Mouse (Mus musculus): ENCODE data around the gene Lrpap1. TPM values are rescaled to one million over a fixed set of nuclear protein-coding genes. Genes with fewer than 3 reads are reported as not detected.

Gene Lrpap1
- polyA plus RNA-seq, 1 experiment from 2014 or later = 107 TPM

GRCm38 (mm10) chr5:35112444-35112843 lies 6.9 kb upstream of the Lrpap1 start:
- no peaks in the 10 kb centered on the region for H3K9me3 ChIP-seq (ENCODE audit: control insufficient read depth, low read length)
- no peak overlapping the region for H3K27ac ChIP-seq (ENCODE audit: low read depth)
- ATAC-seq (replicated peaks; ENCODE audit: low FRiP score, low TSS enrichment, low read depth) (no peak), DNase-seq (ENCODE audit: low spot score) (no peak)
- H3K36me3 ChIP-seq (ENCODE audit: control insufficient read depth, insufficient read depth, low read length) = no peaks in the 10 kb centered on the region
- H3K4me2 ChIP-seq (ENCODE audit: low read length) = no peak overlapping the region
- no peak overlapping the region for H3K4me3 ChIP-seq (ENCODE audit: low read depth, low read length)
- 38% methylated on average over 4 of the region's 4 CpGs for WGBS
- no peaks in the 10 kb centered on the region for H3K27me3 ChIP-seq (replicated peaks; ENCODE audit: control insufficient read depth, insufficient read depth, low read length)
- H3K4me1 ChIP-seq (replicated peaks; ENCODE audit: control insufficient read depth, insufficient read depth, low read length) = no peaks in the 10 kb centered on the region
- H3K9ac ChIP-seq (ENCODE audit: low read length) = no peak overlapping the region

- WGBS = 6% methylated on average over 11 of the region's 11 CpGs
- Histone ChIP-seq H3K27ac (ENCODE audit: low read depth) (no peak overlapping the region), H3K27me3 (replicated peaks; ENCODE audit: control insufficient read depth, insufficient read depth, low read length) (no peaks in the 10 kb centered on the region), H3K4me1 (replicated peaks; ENCODE audit: control insufficient read depth, insufficient read depth, low read length) (peaks cover 14% of the 10 kb centered on the region; the same call in 1 of the 2 replicates), H3K9ac (ENCODE audit: low read length) (peak overlapping the region; percentile 29; the same call in 1 of the 2 replicates), H3K36me3 (ENCODE audit: control insufficient read depth, insufficient read depth, low read length) (peaks cover 18% of the 10 kb centered on the region; the same call in 1 of the 2 replicates), H3K4me2 (ENCODE audit: low read length) (peak overlapping the region; percentile 57), H3K4me3 (ENCODE audit: low read depth, low read length) (peak overlapping the region; percentile 94), H3K9me3 (ENCODE audit: control insufficient read depth, low read length) (no peaks in the 10 kb centered on the region)
- DNase-seq (ENCODE audit: low spot score) (no peak), ATAC-seq (replicated peaks; ENCODE audit: low FRiP score, low TSS enrichment, low read depth) (no peak; the same call in none of the 2 replicates)
These were observed 344 bp upstream of the Lrpap1 start for GRCm38 (mm10) chr5:35105922-35106298.

DNA sequence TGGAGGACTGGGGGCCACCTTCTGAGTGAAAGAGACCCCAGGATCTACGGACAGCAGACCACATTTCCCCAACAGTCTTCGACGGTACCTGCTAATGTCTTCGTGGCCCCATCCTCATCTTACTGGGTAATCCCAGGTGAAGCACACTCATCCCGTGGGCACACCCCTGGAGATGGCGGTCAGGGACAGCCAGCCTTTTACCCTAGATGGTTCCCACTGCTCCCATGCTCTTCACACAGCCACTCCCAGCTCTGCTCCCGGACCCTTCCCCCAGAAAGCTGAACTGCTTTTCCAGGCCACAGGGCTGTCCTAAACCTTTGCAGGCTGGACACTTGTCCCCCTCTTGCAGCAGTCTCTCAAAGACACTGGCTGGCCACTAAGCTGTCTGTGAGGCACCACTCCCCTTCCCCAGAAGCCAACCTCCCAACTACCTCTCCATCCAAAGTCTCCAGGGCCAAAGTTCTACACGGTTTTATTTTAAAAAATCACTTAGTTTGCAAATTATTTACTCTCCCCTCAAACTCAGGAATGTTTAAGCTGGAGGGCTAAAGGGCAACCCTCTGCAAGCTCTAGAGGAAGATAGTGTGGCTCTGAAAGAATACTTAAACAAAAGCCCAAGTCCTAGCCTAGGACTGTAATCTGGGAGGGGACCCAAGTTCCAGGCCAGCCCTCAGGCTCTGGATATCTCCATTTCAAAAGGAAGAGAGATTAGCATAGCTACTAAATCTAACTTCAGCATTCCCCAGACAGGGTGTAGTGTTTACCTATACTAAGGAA lies 1.2 kb downstream of the Lrpap1 start:
- H3K9ac ChIP-seq (ENCODE audit: low read length) = no peak overlapping the region
- peaks cover 14% of the 10 kb centered on the region; the same call in 1 of the 2 replicates for H3K4me1 ChIP-seq (replicated peaks; ENCODE audit: control insufficient read depth, insufficient read depth, low read length)
- no peaks in the 10 kb centered on the region for H3K9me3 ChIP-seq (ENCODE audit: control insufficient read depth, low read length)
- H3K4me2 ChIP-seq (ENCODE audit: low read length) = peak overlapping the region; percentile 57
- H3K36me3 ChIP-seq (ENCODE audit: control insufficient read depth, insufficient read depth, low read length) = peaks cover 33% of the 10 kb centered on the region
- no peak for ATAC-seq (replicated peaks; ENCODE audit: low FRiP score, low TSS enrichment, low read depth)
- peak overlapping the region; percentile 94 for H3K4me3 ChIP-seq (ENCODE audit: low read depth, low read length)
- DNase-seq (ENCODE audit: low spot score) = no peak
- H3K27ac ChIP-seq (ENCODE audit: low read depth) = no peak overlapping the region
- H3K27me3 ChIP-seq (replicated peaks; ENCODE audit: control insufficient read depth, insufficient read depth, low read length) = no peaks in the 10 kb centered on the region
- 56% methylated on average over 8 of the region's 8 CpGs for WGBS

DNA sequence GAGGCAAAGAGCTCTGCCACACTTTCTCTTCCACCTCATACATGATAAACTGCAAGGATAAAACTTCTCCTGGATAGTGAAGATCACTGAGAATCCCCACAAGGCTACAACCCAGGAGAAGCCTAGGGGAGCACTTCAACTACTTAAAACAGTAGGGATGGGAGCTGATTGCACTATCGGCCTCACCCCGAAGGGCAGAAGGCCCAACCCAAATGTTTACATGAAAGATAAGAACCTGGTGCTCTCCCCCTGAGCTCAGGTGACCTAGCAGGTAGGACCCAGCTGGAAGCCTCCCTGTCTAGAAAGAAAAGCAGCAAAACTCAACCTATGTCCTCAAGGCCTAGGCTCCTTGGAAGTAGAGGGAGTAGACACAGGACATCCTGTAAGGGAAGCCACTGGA lies 2.0 kb downstream of the Lrpap1 start:
- Histone ChIP-seq H3K27ac (ENCODE audit: low read depth) (no peak overlapping the region), H3K9ac (ENCODE audit: low read length) (no peak overlapping the region), H3K4me3 (ENCODE audit: low read depth, low read length) (no peak overlapping the region), H3K27me3 (replicated peaks; ENCODE audit: control insufficient read depth, insufficient read depth, low read length) (no peaks in the 10 kb centered on the region), H3K36me3 (ENCODE audit: control insufficient read depth, insufficient read depth, low read length) (peaks cover 39% of the 10 kb centered on the region), H3K9me3 (ENCODE audit: control insufficient read depth, low read length) (no peaks in the 10 kb centered on the region), H3K4me1 (replicated peaks; ENCODE audit: control insufficient read depth, insufficient read depth, low read length) (peaks cover 14% of the 10 kb centered on the region; the same call in 1 of the 2 replicates), H3K4me2 (ENCODE audit: low read length) (peak overlapping the region; percentile 57; the same call in 1 of the 2 replicates)
- ATAC-seq (replicated peaks; ENCODE audit: low FRiP score, low TSS enrichment, low read depth) (no peak), DNase-seq (ENCODE audit: low spot score) (no peak)
- WGBS = 55% methylated on average over 2 of the region's 2 CpGs

GRCm38 (mm10) chr5:35103086-35103485 lies 2.5 kb downstream of the Lrpap1 start:
- peaks cover 44% of the 10 kb centered on the region for H3K36me3 ChIP-seq (ENCODE audit: control insufficient read depth, insufficient read depth, low read length)
- DNase-seq (ENCODE audit: low spot score) (no peak), ATAC-seq (replicated peaks; ENCODE audit: low FRiP score, low TSS enrichment, low read depth) (no peak)
- 0 out of 2 replicates have a peak overlapping the region, but pooled peaks have one; percentile 57 for H3K4me2 ChIP-seq (ENCODE audit: low read length)
- H3K9me3 ChIP-seq (ENCODE audit: control insufficient read depth, low read length) = no peaks in the 10 kb centered on the region
- H3K4me3 ChIP-seq (ENCODE audit: low read depth, low read length) = no peak overlapping the region
- 79% methylated on average over 8 of the region's 8 CpGs for WGBS
- peaks cover 14% of the 10 kb centered on the region; the same call in 1 of the 2 replicates for H3K4me1 ChIP-seq (replicated peaks; ENCODE audit: control insufficient read depth, insufficient read depth, low read length)
- no peaks in the 10 kb centered on the region for H3K27me3 ChIP-seq (replicated peaks; ENCODE audit: control insufficient read depth, insufficient read depth, low read length)
- H3K9ac ChIP-seq (ENCODE audit: low read length) = no peak overlapping the region
- no peak overlapping the region for H3K27ac ChIP-seq (ENCODE audit: low read depth)

DNA sequence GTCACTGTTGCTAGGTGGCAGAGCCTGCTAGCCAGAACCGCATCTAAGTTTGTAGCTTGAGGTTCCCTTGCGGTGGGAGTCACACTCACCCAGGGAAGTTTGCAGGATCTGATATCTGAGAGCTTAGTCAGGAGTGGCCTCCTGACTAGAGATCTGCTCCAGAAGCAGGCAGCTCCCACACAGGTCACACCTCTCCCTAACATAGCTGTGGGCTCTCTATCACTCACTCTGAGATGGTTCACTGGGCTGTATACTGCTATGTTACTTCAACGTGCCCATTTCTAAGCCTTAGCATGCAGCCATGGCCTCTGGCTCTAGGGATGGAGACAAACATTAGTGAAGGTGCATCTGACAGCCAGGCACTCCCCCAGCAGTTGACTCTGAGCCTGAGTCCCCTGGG lies 13.9 kb downstream of the Lrpap1 start:
- 83% methylated on average over 3 of the region's 3 CpGs for WGBS

GRCm38 (mm10) chr5:35089614-35089963 lies 16.0 kb downstream of the Lrpap1 start:
- Histone ChIP-seq H3K27me3 (replicated peaks; ENCODE audit: control insufficient read depth, insufficient read depth, low read length) (no peaks in the 10 kb centered on the region), H3K4me3 (ENCODE audit: low read depth, low read length) (no peak overlapping the region), H3K27ac (ENCODE audit: low read depth) (no peak overlapping the region), H3K4me2 (ENCODE audit: low read length) (no peak overlapping the region), H3K9ac (ENCODE audit: low read length) (no peak overlapping the region), H3K36me3 (ENCODE audit: control insufficient read depth, insufficient read depth, low read length) (peaks cover 31% of the 10 kb centered on the region), H3K9me3 (ENCODE audit: control insufficient read depth, low read length) (no peaks in the 10 kb centered on the region), H3K4me1 (replicated peaks; ENCODE audit: control insufficient read depth, insufficient read depth, low read length) (no peaks in the 10 kb centered on the region)
- 71% methylated on average over 5 of the region's 5 CpGs for WGBS
- DNase-seq (ENCODE audit: low spot score) (no peak), ATAC-seq (replicated peaks; ENCODE audit: low FRiP score, low TSS enrichment, low read depth) (no peak)

More for the DNA sequence above, 13.9 kb downstream of the Lrpap1 start:
- H3K36me3 ChIP-seq (ENCODE audit: control insufficient read depth, insufficient read depth, low read length) = peaks cover 50% of the 10 kb centered on the region
- no peak overlapping the region for H3K9ac ChIP-seq (ENCODE audit: low read length)
- no peaks in the 10 kb centered on the region for H3K27me3 ChIP-seq (replicated peaks; ENCODE audit: control insufficient read depth, insufficient read depth, low read length)
- H3K4me2 ChIP-seq (ENCODE audit: low read length) = no peak overlapping the region
- ATAC-seq (replicated peaks; ENCODE audit: low FRiP score, low TSS enrichment, low read depth) (no peak), DNase-seq (ENCODE audit: low spot score) (no peak)
- no peak overlapping the region for H3K4me3 ChIP-seq (ENCODE audit: low read depth, low read length)
- no peak overlapping the region for H3K27ac ChIP-seq (ENCODE audit: low read depth)
- no peaks in the 10 kb centered on the region for H3K9me3 ChIP-seq (ENCODE audit: control insufficient read depth, low read length)
- H3K4me1 ChIP-seq (replicated peaks; ENCODE audit: control insufficient read depth, insufficient read depth, low read length) = no peaks in the 10 kb centered on the region

DNA sequence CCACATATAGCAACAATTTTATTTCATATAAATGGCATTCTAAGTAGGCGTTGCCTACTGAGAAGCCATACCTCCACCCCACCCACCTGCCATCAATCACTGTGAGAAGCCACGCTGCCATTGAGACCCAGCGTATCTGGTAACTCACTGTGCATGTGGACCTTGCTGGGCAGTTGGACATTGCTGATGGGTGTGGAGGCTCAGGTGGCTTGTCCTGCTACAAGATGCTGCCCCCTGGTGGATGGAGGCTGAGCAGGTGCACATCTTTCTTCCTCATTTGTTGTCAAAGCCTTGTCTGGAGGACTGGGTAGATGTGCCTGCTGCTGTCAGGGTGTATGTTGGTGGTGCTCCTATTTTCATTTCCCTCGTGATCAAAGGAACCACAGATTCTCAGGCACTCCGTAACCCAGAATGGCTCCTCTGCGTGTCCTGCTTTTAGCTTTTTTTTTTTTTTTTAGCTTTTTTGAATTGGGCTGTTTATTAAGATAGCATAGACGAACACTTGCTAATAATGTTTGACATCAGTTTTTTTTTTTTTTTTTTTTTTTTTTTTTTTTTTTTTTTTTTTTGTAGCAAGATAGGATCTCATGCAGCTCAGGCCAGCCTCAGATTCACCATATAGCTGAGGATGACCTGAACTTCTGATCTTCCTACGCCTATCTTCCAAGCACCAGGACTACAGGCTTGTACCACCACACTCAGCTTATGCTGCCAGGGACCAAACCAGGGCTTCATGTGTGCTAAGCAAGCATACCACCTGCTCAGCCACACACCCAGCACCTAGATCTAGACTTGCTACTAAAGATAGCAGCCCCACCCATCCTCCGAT lies 16.6 kb downstream of the Lrpap1 start:
- WGBS = 64% methylated on average over 9 of the region's 9 CpGs
- no peak overlapping the region for H3K4me3 ChIP-seq (ENCODE audit: low read depth, low read length)
- ATAC-seq (replicated peaks; ENCODE audit: low FRiP score, low TSS enrichment, low read depth) (no peak), DNase-seq (ENCODE audit: low spot score) (peak; percentile 70)
- no peaks in the 10 kb centered on the region for H3K9me3 ChIP-seq (ENCODE audit: control insufficient read depth, low read length)
- H3K4me2 ChIP-seq (ENCODE audit: low read length) = no peak overlapping the region
- H3K27ac ChIP-seq (ENCODE audit: low read depth) = no peak overlapping the region
- no peaks in the 10 kb centered on the region for H3K27me3 ChIP-seq (replicated peaks; ENCODE audit: control insufficient read depth, insufficient read depth, low read length)
- peaks cover 27% of the 10 kb centered on the region for H3K36me3 ChIP-seq (ENCODE audit: control insufficient read depth, insufficient read depth, low read length)
- H3K4me1 ChIP-seq (replicated peaks; ENCODE audit: control insufficient read depth, insufficient read depth, low read length) = no peaks in the 10 kb centered on the region
- no peak overlapping the region for H3K9ac ChIP-seq (ENCODE audit: low read length)

Data from intestine, embryonic 14.5 days (tissue).